Mouse (Mus musculus) stomach, postnatal 0 days (tissue): ENCODE results near the gene Abcg4. TPM values are rescaled to one million over a fixed set of nuclear protein-coding genes. Genes with fewer than 3 reads are reported as not detected.
"Not testable (repeated sequence)": the region's sequence is repeated elsewhere in the genome, so short reads cannot be mapped to it uniquely, and the experiment has no call there.

Source experiments
- ATAC-seq: fragments of 200-750 bp; cut with Nextera tagmentation; 2 replicates; pipeline ENCODE4 v1.8.0; 2017; ENCODE audit not compliant: low FRiP score, low TSS enrichment
- DNase-seq: peaks from one replicate; pipeline ENCODE4 v3.0.0-alpha.2; 2016; ENCODE audit warnings: low spot score
- H3K27ac ChIP-seq: fragments of 300-500 bp; sonication (generic); replicated peaks from 2 replicates; pipeline ENCODE4 v1.5.1; 2014; ENCODE audit warnings: mild to moderate bottlenecking, control low read depth
- H3K27me3 ChIP-seq: fragments of 300-500 bp; sonication (generic); 2 replicates; pipeline ENCODE4 v1.6.1; 2014; ENCODE audit warnings: low read length; ENCODE audit not compliant: control insufficient read depth, insufficient read depth
- H3K36me3 ChIP-seq: fragments of 300-500 bp; sonication (generic); 2 replicates; pipeline ENCODE4 v1.6.1; 2014; ENCODE audit warnings: low read length, mixed read lengths; ENCODE audit not compliant: control insufficient read depth, insufficient read depth
- H3K4me1 ChIP-seq: fragments of 300-500 bp; sonication (generic); replicated peaks from 2 replicates; pipeline ENCODE4 v1.6.1; 2014; ENCODE audit warnings: antibody characterized with exemption; ENCODE audit not compliant: control insufficient read depth, insufficient read depth
- H3K4me2 ChIP-seq: fragments of 300-500 bp; sonication (generic); replicated peaks from 2 replicates; pipeline ENCODE4 v1.6.1; 2014; ENCODE audit warnings: low read depth, mild to moderate bottlenecking, control low read depth, moderate library complexity
- H3K4me3 ChIP-seq: fragments of 300-500 bp; sonication (generic); 2 replicates; pipeline ENCODE4 v1.5.1; 2014; ENCODE audit warnings: low read depth, low read length, control low read depth
- H3K9ac ChIP-seq: fragments of 300-500 bp; sonication (generic); 2 replicates; pipeline ENCODE4 v1.6.1; 2014; ENCODE audit warnings: mild to moderate bottlenecking, low read length, control low read depth, mixed read lengths
- H3K9me3 ChIP-seq: fragments of 300-500 bp; sonication (generic); 2 replicates; pipeline ENCODE4 v1.6.1; 2016; ENCODE audit warnings: low read length; ENCODE audit not compliant: control insufficient read depth
- CTCF ChIP-seq: IDR thresholded peaks from 2 replicates; pipeline ENCODE4 v1.5.1; 2016; ENCODE audit warnings: antibody characterized with exemption, low read depth, mild to moderate bottlenecking, moderate library complexity
- EP300 ChIP-seq: optimal IDR thresholded peaks from 2 replicates; pipeline ENCODE3; 2016; ENCODE audit warnings: antibody characterized with exemption
- WGBS: fragments of 180-500 bp; shearing (Covaris S2); extraction: QIAGEN DNeasy Blood & Tissue Kit; methylation state at CpG from one replicate; pipeline ENCODE4 v1.1.7; 2014; 5-methylcytosine and 5-hydroxymethylcytosine counted together
- polyA plus RNA-seq: library from polyadenylated mRNA; unstranded; fragments of >200 nt; fragmentation: Nextera tagmentation; extraction: Ambion mirVana; gene quantifications from 2 replicates; pipeline ENCODE4 v1.2.1, GENCODE M21; 2015

The Abcg4 gene
- polyA plus RNA-seq, 1 experiment from 2014 or later = 1.4 TPM

DNA sequence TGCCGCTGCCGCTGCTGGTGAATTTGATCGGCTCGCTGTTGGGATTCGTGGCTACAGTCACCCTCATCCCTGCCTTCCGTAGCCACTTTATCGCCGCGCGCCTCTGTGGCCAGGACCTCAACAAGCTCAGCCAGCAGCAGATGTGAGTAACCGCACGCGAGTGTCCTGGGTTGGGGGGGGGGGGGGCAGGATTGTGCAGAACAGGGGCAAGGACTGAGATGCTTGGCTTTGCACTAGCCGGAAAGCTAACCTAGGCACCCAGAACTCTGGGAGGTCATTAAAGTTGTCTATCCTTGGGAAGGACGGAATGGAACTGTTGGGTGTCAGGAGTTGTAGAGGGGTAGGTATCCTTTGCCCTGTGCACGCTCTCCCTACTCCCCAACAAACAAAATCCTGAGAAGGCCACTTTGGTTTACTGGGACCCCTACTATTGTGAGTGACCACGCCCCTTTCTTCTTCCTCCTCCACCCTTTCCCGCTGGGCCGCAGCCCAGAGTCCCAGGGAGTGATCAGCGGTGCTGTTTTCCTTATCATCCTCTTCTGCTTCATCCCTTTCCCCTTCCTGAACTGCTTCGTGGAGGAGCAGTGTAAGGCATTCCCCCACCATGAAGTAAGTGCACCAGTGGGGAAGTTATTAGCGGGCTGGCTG lies 38.8 kb upstream of the Abcg4 start:
- ATAC-seq = peak; percentile 10; the same call in 1 of the 2 replicates
- TF ChIP-seq CTCF = no peak
- no peak for TF ChIP-seq EP300
- Histone ChIP-seq H3K9me3 (no peaks in the 10 kb centered on the region), H3K9ac (peak overlapping the region; percentile 83), H3K27ac (peak overlapping the region; percentile 91), H3K4me2 (peak overlapping the region; percentile 71), H3K4me1 (no peaks in the 10 kb centered on the region; the same call in 1 of the 2 replicates), H3K27me3 (no peaks in the 10 kb centered on the region), H3K36me3 (peaks cover 3% of the 10 kb centered on the region; the same call in 1 of the 2 replicates), H3K4me3 (peak overlapping the region; percentile 73)
- WGBS = under 1% methylated on average over 21 of the region's 22 CpGs
- no peak for DNase-seq

DNA sequence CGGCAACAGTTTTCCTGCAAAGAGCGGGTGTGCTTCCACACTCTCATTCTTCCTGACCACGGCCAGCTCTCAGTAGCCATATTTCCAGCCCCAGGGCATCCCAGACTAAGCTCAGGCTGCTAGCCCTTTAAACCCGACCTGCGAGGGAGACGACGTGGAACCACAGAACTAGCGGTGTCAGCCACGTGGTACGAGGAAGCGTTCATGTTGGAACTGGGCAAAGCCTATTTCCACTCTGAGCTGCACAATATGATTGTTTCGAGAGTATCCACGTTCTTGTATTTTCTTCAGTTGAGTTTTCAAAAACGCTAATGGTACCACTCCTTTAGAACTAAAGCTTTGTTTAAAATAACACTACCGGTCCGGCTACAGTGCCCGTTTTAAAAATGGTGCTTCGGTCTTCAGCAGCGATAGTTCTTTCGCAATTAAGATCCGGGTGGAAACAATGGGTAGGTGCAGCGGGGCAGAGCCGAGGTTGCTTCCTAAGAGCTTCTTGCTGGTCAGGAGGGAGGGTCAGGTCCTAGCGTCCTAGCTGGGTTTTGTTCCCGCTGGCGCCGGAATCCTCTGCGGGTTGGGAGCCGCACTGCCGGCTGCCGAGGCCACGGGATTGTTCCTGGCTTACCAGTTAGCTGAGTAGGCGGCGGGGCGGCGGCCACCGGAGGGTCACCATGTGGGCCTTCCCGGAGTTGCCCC lies 38.1 kb upstream of the Abcg4 start:
- TF ChIP-seq CTCF = no peak
- TF ChIP-seq EP300 = no peak
- peak overlapping the region; percentile 91 for H3K27ac ChIP-seq
- H3K4me3 ChIP-seq = peak overlapping the region; percentile 73
- no peaks in the 10 kb centered on the region for H3K27me3 ChIP-seq
- peak; percentile 87 for DNase-seq
- peak overlapping the region; percentile 71 for H3K4me2 ChIP-seq
- ATAC-seq = peak; percentile 94
- H3K9me3 ChIP-seq = no peaks in the 10 kb centered on the region
- WGBS = under 1% methylated on average over 38 of the region's 38 CpGs
- peak overlapping the region; percentile 83 for H3K9ac ChIP-seq
- no peaks in the 10 kb centered on the region; the same call in 1 of the 2 replicates for H3K36me3 ChIP-seq
- H3K4me1 ChIP-seq = no peaks in the 10 kb centered on the region; the same call in 1 of the 2 replicates

DNA sequence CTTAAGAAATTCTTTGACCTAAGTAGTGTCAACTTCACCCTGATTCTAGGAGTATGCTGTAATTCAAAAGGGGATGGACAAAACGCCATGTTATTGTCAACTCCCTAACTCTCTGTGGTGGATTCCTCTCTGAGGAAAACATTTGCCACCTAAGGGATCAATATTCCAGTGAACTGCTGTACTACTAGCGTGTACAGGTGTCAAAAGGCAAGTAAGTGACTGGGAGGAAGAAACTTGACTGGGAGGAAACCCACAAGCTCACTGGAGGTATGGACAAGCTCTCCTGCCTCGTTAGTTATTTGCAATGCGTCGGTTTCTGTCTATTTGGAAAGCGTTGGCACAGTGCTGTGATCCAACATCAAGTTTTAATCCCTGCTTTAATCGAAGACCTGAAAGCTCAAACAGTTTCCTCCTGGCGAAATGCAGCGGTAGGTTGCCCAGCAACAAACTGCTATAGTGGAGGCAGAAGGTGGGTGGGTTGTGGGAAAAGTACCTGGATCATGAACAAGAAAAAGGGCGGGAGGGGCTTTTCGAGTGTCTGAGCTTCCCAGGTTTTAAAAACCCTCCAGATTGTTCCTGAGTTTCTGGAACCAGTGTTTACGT lies 37.5 kb upstream of the Abcg4 start, which contains the start of gene Dpagt1:
Gene Dpagt1, plus strand, starts transcription at position 252 of the 603 bp plus-strand sequence.
- H3K9me3 ChIP-seq = no peaks in the 10 kb centered on the region
- peak within 1 kb of the TSS; percentile 73 for H3K4me3 ChIP-seq
- ATAC-seq (peak; percentile 45), DNase-seq (no peak)
- no peak for TF ChIP-seq CTCF
- TF ChIP-seq EP300 = no peak
- H3K4me1 ChIP-seq = no peaks in the 10 kb centered on the region; the same call in none of the 2 replicates
- peak within 1 kb of the TSS; percentile 71 for H3K4me2 ChIP-seq
- H3K36me3 ChIP-seq = no peaks in the 10 kb centered on the region; the same call in 1 of the 2 replicates
- H3K9ac ChIP-seq = peak within 1 kb of the TSS; percentile 83
- H3K27ac ChIP-seq = peak within 1 kb of the TSS; percentile 91
- WGBS = 4% methylated on average over 12 of the region's 12 CpGs
- H3K27me3 ChIP-seq = no peaks in the 10 kb centered on the region

DNA sequence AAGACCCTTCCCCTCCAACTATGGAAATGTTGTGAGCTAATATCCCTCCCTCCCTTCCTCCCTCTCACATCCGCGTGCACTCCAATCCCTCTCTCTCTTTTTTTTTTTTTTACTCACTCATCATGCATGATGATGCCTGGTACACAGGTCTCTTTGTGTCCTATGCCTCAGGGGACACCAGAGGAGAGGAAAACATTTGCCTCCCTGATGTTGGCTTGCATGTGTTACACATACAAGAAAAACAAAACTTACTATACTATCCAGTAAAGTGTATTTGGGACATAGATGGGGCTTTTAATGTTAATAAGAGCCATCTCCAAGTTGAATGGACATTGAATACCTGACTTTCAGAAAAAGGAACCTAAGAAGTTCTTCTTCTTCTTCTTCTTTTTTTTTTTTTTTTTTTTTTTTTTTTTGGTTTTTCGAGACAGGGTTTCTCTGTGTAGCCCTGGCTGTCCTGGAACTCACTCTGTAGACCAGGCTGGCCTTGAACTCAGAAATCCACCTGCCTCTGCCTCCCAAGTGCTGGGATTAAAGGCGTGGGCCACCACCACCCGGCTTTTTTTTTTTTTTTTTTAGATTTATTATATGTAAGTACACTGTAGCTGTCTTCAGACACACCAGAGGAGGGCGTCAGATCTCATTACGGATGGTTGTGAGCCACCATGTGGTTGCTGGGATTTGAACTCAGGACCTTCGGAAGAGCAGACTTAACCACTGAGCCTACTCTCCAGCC lies 36.8 kb upstream of the Abcg4 start:
- H3K4me2 ChIP-seq, H3K4me1 ChIP-seq, H3K9me3 ChIP-seq, DNase-seq, H3K27me3 ChIP-seq, H3K36me3 ChIP-seq, ATAC-seq, H3K9ac ChIP-seq: not testable (repeated sequence)
- WGBS = 59% methylated on average over 5 of the region's 8 CpGs
- H3K4me3 ChIP-seq = peak overlapping the region; percentile 73; the same call in 1 of the 2 replicates
- H3K27ac ChIP-seq = peak overlapping the region; percentile 91; the same call in 1 of the 2 replicates

DNA sequence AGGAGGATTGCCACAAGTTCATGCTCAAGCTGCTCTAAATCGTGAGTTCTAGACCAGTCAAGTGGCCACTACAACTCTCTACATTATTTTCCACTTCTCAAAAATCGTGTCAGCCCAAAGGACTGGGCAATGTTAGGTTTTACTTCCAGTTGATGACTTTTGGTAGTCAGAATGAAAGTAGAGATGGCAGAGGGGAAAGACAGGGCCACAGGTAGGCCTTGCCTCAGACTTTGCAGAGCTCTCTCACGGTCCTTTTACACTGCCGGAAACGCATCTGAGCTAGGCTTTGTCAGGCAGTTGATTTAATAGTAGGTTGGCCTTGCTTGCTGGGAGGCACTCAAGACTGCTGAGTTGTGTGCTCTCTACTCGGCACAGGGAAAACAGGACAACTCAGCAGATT lies 35.7 kb upstream of the Abcg4 start:
- no peaks in the 10 kb centered on the region; the same call in 1 of the 2 replicates for H3K36me3 ChIP-seq
- H3K9me3 ChIP-seq = no peaks in the 10 kb centered on the region
- H3K4me2 ChIP-seq = no peak overlapping the region
- no peak for TF ChIP-seq CTCF
- TF ChIP-seq EP300 = no peak
- DNase-seq (no peak), ATAC-seq (no peak)
- no peaks in the 10 kb centered on the region; the same call in none of the 2 replicates for H3K4me1 ChIP-seq
- H3K27me3 ChIP-seq = no peaks in the 10 kb centered on the region
- WGBS = 78% methylated on average over 6 of the region's 6 CpGs
- no peak overlapping the region for H3K9ac ChIP-seq
- no peak overlapping the region for H3K4me3 ChIP-seq
- no peak overlapping the region for H3K27ac ChIP-seq
